Mouse (Mus musculus): ENCODE measurements around the gene Egfem1. TPM values are rescaled to one million over a fixed set of nuclear protein-coding genes. Genes with fewer than 3 reads are reported as not detected.

The Egfem1 gene
- total and polyA plus RNA-seq, 3 experiments, result 0.04 TPM; not detected in 2

DNA sequence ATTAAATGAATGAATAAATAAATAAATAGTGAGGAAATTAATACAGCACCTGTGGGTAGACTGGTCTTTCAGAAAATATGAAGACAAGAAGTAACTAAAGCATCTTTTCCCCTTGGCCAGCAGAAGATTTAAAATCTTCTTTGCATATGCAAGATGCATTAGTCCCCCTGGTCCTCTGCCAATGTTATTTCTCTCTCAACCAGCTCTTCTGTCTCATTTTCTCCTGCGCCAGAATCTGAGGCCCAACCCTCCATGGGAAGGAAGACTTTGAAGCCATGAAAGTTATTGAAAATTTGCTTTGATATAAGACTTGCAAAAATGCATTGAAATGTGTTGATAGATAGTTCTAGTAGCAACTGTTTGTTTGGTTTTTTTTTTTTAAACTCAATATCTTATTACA, 625.6 kb downstream of the Egfem1 start:
- TF ChIP-seq EP300 (IDR thresholded peaks at IDR 0.05; ENCODE audit: insufficient read depth, low read depth, low read length) (no peak), POLR2A (IDR thresholded peaks at IDR 0.05; ENCODE audit: insufficient read depth, low read depth, low read length) (no peak), CTCF (IDR thresholded peaks at IDR 0.05) (no peak)
- no peak overlapping the region for H3K9ac ChIP-seq (ENCODE audit: low read depth, low read length)
- intact Hi-C loops (cut with DNase I), result no loop called here
- H3K4me3 ChIP-seq, result no peak overlapping the region
- WGBS, result 80% methylated on average over 1 of the region's 1 CpGs
- no peaks in the 10 kb centered on the region for H3K79me2 ChIP-seq (replicated peaks; ENCODE audit: control insufficient read depth, insufficient read depth, low read length)
- H3K27ac ChIP-seq, result no peak overlapping the region
- no peaks in the 10 kb centered on the region for H3K4me1 ChIP-seq (ENCODE audit: control insufficient read depth, insufficient read depth, low read length)
- H3K36me3 ChIP-seq (ENCODE audit: control insufficient read depth, insufficient read depth, low read length), result no peaks in the 10 kb centered on the region
- DNase-seq, result no peak
- H3K27me3 ChIP-seq (ENCODE audit: control insufficient read depth, insufficient read depth, low read length), result no peaks in the 10 kb centered on the region

DNA sequence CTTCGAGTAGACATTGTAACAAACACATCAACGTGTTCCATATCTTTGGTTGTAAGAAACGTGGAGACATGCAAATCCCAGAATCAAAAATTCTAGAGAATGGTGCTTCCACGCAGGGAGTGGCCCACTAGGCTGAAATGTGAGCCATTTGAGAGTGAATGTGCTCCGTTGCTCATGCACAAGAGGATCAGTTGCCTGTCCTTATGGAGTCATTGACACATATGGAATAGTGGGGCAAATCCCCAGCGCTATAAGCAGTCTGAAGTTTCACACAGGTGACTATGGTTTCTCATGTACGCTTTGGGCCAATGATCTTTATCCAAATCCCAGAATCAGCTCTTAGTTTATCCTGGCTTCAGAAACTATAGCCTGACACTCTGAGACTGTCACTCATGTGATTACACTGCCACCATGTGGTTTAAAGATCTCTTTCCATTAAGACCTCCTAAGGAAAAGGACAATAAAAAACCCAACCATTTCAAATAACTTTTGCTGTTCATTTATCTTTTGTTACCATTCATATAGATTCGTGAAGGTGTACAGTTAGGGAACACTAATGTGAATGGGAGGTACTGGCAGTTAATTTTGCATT, 644.6 kb downstream of the Egfem1 start:
- intact Hi-C loops (cut with DNase I), result loop anchor here (5.0 kb wide), 1 partner anchor 689 kb away; no protein-coding TSS in a partner anchor
- Histone ChIP-seq H3K79me2 (replicated peaks; ENCODE audit: control insufficient read depth, insufficient read depth, low read length) (no peaks in the 10 kb centered on the region), H3K9ac (ENCODE audit: low read depth, low read length) (no peak overlapping the region), H3K4me3 (no peak overlapping the region), H3K27me3 (ENCODE audit: control insufficient read depth, insufficient read depth, low read length) (no peaks in the 10 kb centered on the region), H3K4me1 (ENCODE audit: control insufficient read depth, insufficient read depth, low read length) (no peaks in the 10 kb centered on the region), H3K27ac (no peak overlapping the region), H3K36me3 (ENCODE audit: control insufficient read depth, insufficient read depth, low read length) (no peaks in the 10 kb centered on the region)
- WGBS, result 52% methylated on average over 8 of the region's 8 CpGs
- TF ChIP-seq CTCF (IDR thresholded peaks at IDR 0.05) (peak; percentile 69), POLR2A (IDR thresholded peaks at IDR 0.05; ENCODE audit: insufficient read depth, low read depth, low read length) (no peak)
- no peak for DNase-seq

DNA sequence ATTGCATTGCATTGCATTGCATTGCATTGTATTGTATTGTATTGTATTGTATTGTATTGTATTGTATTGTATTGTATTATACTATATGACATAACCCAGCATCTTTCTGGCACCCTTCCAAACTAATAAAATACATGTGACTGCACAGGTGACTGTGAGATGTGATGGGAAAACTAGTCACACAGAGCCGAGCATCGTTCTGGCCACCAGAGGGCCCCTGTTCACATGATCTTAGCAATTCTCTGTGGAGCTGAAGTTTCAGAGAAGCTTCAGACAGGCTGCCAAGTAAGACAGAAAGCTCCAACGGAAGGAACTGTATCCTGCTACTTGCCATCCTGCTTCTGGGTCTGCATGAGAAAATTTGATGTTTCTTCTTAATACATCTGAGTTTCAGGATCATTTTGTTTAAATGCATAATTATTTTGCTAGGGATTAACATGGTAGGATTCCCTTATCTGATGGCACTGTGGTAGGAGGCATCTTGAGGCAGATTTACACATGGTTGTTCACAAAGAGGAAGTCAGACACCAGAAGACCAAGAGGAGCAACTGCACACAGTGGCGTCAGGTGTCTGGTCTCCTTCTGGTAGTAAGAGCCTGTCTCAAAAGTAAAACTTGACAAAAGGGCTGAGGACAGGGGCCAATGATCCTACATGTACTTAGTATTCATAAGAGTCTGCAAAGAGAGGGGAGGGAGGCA, 648.4 kb downstream of the Egfem1 start:
- Histone ChIP-seq H3K4me1 (ENCODE audit: control insufficient read depth, insufficient read depth, low read length) (no peaks in the 10 kb centered on the region), H3K4me3 (no peak overlapping the region), H3K9ac (ENCODE audit: low read depth, low read length) (no peak overlapping the region), H3K79me2 (replicated peaks; ENCODE audit: control insufficient read depth, insufficient read depth, low read length) (no peaks in the 10 kb centered on the region), H3K36me3 (ENCODE audit: control insufficient read depth, insufficient read depth, low read length) (no peaks in the 10 kb centered on the region), H3K27me3 (ENCODE audit: control insufficient read depth, insufficient read depth, low read length) (no peaks in the 10 kb centered on the region), H3K27ac (no peak overlapping the region)
- 9% methylated on average over 4 of the region's 4 CpGs for WGBS
- no peak for TF ChIP-seq POLR2A (IDR thresholded peaks at IDR 0.05; ENCODE audit: insufficient read depth, low read depth, low read length)
- TF ChIP-seq CTCF (IDR thresholded peaks at IDR 0.05), result peak; percentile 71
- TF ChIP-seq EP300 (IDR thresholded peaks at IDR 0.05; ENCODE audit: insufficient read depth, low read depth, low read length), result no peak
- intact Hi-C loops (cut with DNase I), result no loop called here
- DNase-seq, result peak in 1 of 2 experiments; percentile 21

DNA sequence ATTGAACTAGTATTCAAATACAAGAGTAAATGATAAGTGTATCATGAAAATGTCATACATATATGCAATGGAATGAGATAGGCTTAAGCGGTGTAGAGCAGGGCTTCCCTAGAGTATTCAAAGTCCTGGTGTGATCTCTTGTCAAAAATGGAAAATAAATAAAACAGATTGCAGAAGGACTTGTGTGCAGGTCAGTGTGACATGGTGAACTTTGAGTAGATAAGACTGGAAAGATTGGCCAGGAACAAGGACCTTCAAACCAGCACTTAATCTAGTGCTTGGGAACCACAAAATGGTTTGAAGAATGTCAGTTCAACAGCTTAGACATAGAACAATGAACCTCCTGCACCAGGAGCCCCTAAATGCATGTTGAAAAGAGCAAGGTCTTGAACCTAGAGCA, 649.7 kb downstream of the Egfem1 start:
- TF ChIP-seq CTCF (IDR thresholded peaks at IDR 0.05) (no peak), POLR2A (IDR thresholded peaks at IDR 0.05; ENCODE audit: insufficient read depth, low read depth, low read length) (no peak), EP300 (IDR thresholded peaks at IDR 0.05; ENCODE audit: insufficient read depth, low read depth, low read length) (no peak)
- no peaks in the 10 kb centered on the region for H3K27me3 ChIP-seq (ENCODE audit: control insufficient read depth, insufficient read depth, low read length)
- no peak overlapping the region for H3K4me3 ChIP-seq
- intact Hi-C loops (cut with DNase I), result no loop called here
- H3K79me2 ChIP-seq (replicated peaks; ENCODE audit: control insufficient read depth, insufficient read depth, low read length), result no peaks in the 10 kb centered on the region
- H3K27ac ChIP-seq, result no peak overlapping the region
- WGBS, result 66% methylated on average over 1 of the region's 1 CpGs
- no peaks in the 10 kb centered on the region for H3K36me3 ChIP-seq (ENCODE audit: control insufficient read depth, insufficient read depth, low read length)
- no peak for DNase-seq
- H3K9ac ChIP-seq (ENCODE audit: low read depth, low read length), result no peak overlapping the region
- no peaks in the 10 kb centered on the region for H3K4me1 ChIP-seq (ENCODE audit: control insufficient read depth, insufficient read depth, low read length)

DNA sequence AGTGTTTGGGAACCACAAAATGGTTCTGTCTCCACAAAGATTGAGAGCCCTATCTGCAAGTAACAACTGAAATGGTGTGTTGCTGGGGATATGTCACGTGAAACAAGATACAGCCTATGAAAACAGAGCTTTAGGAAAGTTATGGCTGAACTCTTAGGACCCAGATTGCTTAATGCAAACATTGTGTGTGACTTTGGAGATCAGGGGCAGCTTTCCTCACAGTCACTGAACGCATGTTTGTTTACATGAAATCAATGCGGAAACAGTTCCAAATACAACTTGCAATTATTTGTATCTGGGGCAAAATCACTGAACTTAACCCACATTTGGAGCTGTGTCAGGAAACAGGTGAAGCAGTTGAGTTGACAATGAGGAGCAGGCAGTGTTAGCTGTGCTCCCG, 650.8 kb downstream of the Egfem1 start:
- 64% methylated on average over 4 of the region's 4 CpGs for WGBS
- Histone ChIP-seq H3K36me3 (ENCODE audit: control insufficient read depth, insufficient read depth, low read length) (no peaks in the 10 kb centered on the region), H3K27ac (no peak overlapping the region), H3K4me1 (ENCODE audit: control insufficient read depth, insufficient read depth, low read length) (no peaks in the 10 kb centered on the region), H3K27me3 (ENCODE audit: control insufficient read depth, insufficient read depth, low read length) (no peaks in the 10 kb centered on the region), H3K9ac (ENCODE audit: low read depth, low read length) (no peak overlapping the region), H3K79me2 (replicated peaks; ENCODE audit: control insufficient read depth, insufficient read depth, low read length) (no peaks in the 10 kb centered on the region), H3K4me3 (no peak overlapping the region)
- no peak for TF ChIP-seq CTCF (IDR thresholded peaks at IDR 0.05)
- TF ChIP-seq POLR2A (IDR thresholded peaks at IDR 0.05; ENCODE audit: insufficient read depth, low read depth, low read length), result no peak
- no peak for TF ChIP-seq EP300 (IDR thresholded peaks at IDR 0.05; ENCODE audit: insufficient read depth, low read depth, low read length)
- intact Hi-C loops (cut with DNase I), result no loop called here
- DNase-seq, result no peak

DNA sequence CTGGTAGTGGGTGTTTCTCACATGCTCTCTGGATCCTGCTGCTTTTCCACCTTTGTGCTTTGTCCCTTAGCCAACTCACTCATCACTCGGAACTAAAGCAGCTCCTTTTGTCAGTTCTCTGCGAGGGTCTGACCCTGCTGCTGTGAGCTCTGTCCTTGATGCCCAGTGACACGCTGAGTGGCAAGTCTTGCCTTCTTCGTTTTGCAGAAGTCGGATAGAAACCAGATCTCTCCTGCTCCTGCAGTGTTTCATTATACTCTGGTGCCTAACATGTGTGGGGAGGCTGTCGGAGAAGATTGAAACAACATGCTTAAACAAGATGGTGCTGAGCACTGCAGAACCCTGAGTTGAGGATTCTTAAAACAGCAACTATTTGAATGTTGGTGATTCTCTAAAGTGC, 652.4 kb downstream of the Egfem1 start:
- no peak overlapping the region for H3K27ac ChIP-seq
- no peaks in the 10 kb centered on the region for H3K27me3 ChIP-seq (ENCODE audit: control insufficient read depth, insufficient read depth, low read length)
- no peak overlapping the region for H3K9ac ChIP-seq (ENCODE audit: low read depth, low read length)
- no peaks in the 10 kb centered on the region for H3K4me1 ChIP-seq (ENCODE audit: control insufficient read depth, insufficient read depth, low read length)
- TF ChIP-seq POLR2A (IDR thresholded peaks at IDR 0.05; ENCODE audit: insufficient read depth, low read depth, low read length), result no peak
- TF ChIP-seq EP300 (IDR thresholded peaks at IDR 0.05; ENCODE audit: insufficient read depth, low read depth, low read length), result no peak
- TF ChIP-seq CTCF (IDR thresholded peaks at IDR 0.05), result no peak
- no peaks in the 10 kb centered on the region for H3K79me2 ChIP-seq (replicated peaks; ENCODE audit: control insufficient read depth, insufficient read depth, low read length)
- no peak for DNase-seq
- no peak overlapping the region for H3K4me3 ChIP-seq
- 51% methylated on average over 6 of the region's 6 CpGs for WGBS
- intact Hi-C loops (cut with DNase I), result no loop called here
- H3K36me3 ChIP-seq (ENCODE audit: control insufficient read depth, insufficient read depth, low read length), result no peaks in the 10 kb centered on the region

Data from heart, adult 2 months (tissue).